Comparison of ENCODE assay signal across 7 mouse cellular contexts in genomic region chr6:55009391-55010230, GRCm38 (mm10). TPM values are rescaled to one million over a fixed set of nuclear protein-coding genes. Genes with fewer than 3 reads are reported as not detected.
DNase-seq lines count a peak whose midpoint lies in the region; ATAC-seq lines count a peak whose summit lies in the region.

No protein-coding gene starts in this region.

- peaks cover 41% of the 10 kb centered on the region for H3K27me3 ChIP-seq in forebrain, embryonic 16.5 days (replicated peaks; ENCODE audit: control insufficient read depth, insufficient read depth, low read length)
- no peaks in the 10 kb centered on the region for H3K27me3 ChIP-seq in limb, embryonic 13.5 days

- DNase-seq in right cerebral cortex, postnatal 10 days (ENCODE audit: low spot score in 2 of 2): peak; percentile 25 to 42
- no peak for DNase-seq in right cerebral cortex, postnatal 4 days
- no peak for DNase-seq in urinary bladder, postnatal 4 days (ENCODE audit: low spot score in 2 of 2)
- DNase-seq in spleen, adult 18-20 months: no peak
- no peak for DNase-seq in urinary bladder, postnatal 25 days (ENCODE audit: low spot score)

- no peaks in the 10 kb centered on the region for H3K36me3 ChIP-seq in forebrain, embryonic 16.5 days (ENCODE audit: control insufficient read depth, insufficient read depth)
- no peaks in the 10 kb centered on the region for H3K36me3 ChIP-seq in limb, embryonic 13.5 days

- no peak overlapping the region; the same call in 1 of the 2 replicates for H3K4me3 ChIP-seq in forebrain, embryonic 16.5 days (replicated peaks; ENCODE audit: low read length)
- H3K4me3 ChIP-seq in limb, embryonic 13.5 days: peak overlapping the region; percentile 29

- peak; percentile 45 for ATAC-seq in forebrain, embryonic 16.5 days
- ATAC-seq in limb, embryonic 13.5 days (ENCODE audit: low FRiP score, low read depth): peak; percentile 81

- 9% methylated on average over 16 of the region's 16 CpGs for WGBS in forebrain, embryonic 16.5 days
- WGBS in limb, embryonic 13.5 days: 33% methylated on average over 16 of the region's 16 CpGs

- H3K9ac ChIP-seq in forebrain, embryonic 16.5 days (replicated peaks; ENCODE audit: low read depth, low read length): 0 out of 2 replicates have a peak overlapping the region, but pooled peaks have one; percentile 16
- 0 out of 2 replicates have a peak overlapping the region, but pooled peaks have one; percentile 31 for H3K9ac ChIP-seq in limb, embryonic 13.5 days

- no peak overlapping the region for H3K27ac ChIP-seq in forebrain, embryonic 16.5 days (ENCODE audit: low read length)
- H3K27ac ChIP-seq in limb, embryonic 13.5 days: peak overlapping the region; percentile 88

- no peaks in the 10 kb centered on the region for H3K9me3 ChIP-seq in forebrain, embryonic 16.5 days (ENCODE audit: control insufficient read depth, low read length)
- H3K9me3 ChIP-seq in limb, embryonic 13.5 days: peaks cover 8% of the 10 kb centered on the region; the same call in 1 of the 2 replicates

- peaks cover 6% of the 10 kb centered on the region for H3K4me1 ChIP-seq in forebrain, embryonic 16.5 days (replicated peaks; ENCODE audit: control insufficient read depth, insufficient read depth, low read length)
- H3K4me1 ChIP-seq in limb, embryonic 13.5 days: no peaks in the 10 kb centered on the region

- peak overlapping the region; percentile 23 for H3K4me2 ChIP-seq in forebrain, embryonic 16.5 days (ENCODE audit: low read length)
- peak overlapping the region; percentile 45 for H3K4me2 ChIP-seq in limb, embryonic 13.5 days (replicated peaks)

RNA-seq across cellular contexts. Expression of gene Ggct, which starts 16.9 kb away (rescaled TPM):
- 18.9 and 21.0 TPM in 2 replicates for polyA plus RNA-seq in forebrain, embryonic 16.5 days (2015; fragmentation: Nextera tagmentation; extraction: Ambion mirVana)
- 8.2 and 9.0 TPM in 2 replicates for polyA plus RNA-seq in limb, embryonic 13.5 days (2015; fragmentation: Nextera tagmentation; extraction: Ambion mirVana)

RNA-seq across cellular contexts. Expression of gene Gars, which starts 28.2 kb away (rescaled TPM):
- polyA plus RNA-seq in forebrain, embryonic 16.5 days (2015; fragmentation: Nextera tagmentation; extraction: Ambion mirVana): 229 and 233 TPM in 2 replicates
- 139 and 142 TPM in 2 replicates for polyA plus RNA-seq in limb, embryonic 13.5 days (2015; fragmentation: Nextera tagmentation; extraction: Ambion mirVana)

RNA-seq across cellular contexts. Expression of gene Nod1, which starts 37.2 kb away (rescaled TPM):
- 2.3 and 2.5 TPM in 2 replicates for polyA plus RNA-seq in forebrain, embryonic 16.5 days (2015; fragmentation: Nextera tagmentation; extraction: Ambion mirVana)
- polyA plus RNA-seq in limb, embryonic 13.5 days (2015; fragmentation: Nextera tagmentation; extraction: Ambion mirVana): 4.9 and 5.9 TPM in 2 replicates

Comparison
In these comparisons a context has a peak if more than half of its experiments do, and no peak if none do; other contexts are left out.
1. DNase-seq: peak in right cerebral cortex, postnatal 10 days (2 of 2); none in right cerebral cortex, postnatal 4 days (single experiment), urinary bladder, postnatal 4 days (0 of 2), spleen, adult 18-20 months (0 of 2) and urinary bladder, postnatal 25 days (single experiment).